Mouse (Mus musculus) forebrain, embryonic 14.5 days (tissue): ENCODE results near the gene Dolk. TPM values are rescaled to one million over a fixed set of nuclear protein-coding genes. Genes with fewer than 3 reads are reported as not detected.

Experiments
- ATAC-seq: fragments of 200-750 bp; cut with Nextera tagmentation; 2 replicates; pipeline ENCODE4 v1.8.0; 2017; ENCODE audit warnings: mild to moderate bottlenecking, moderate library complexity
- DNase-seq: peaks from one replicate; pipeline ENCODE4 v3.0.0-alpha.2; 2015; ENCODE audit warnings: low spot score
- H3K27ac ChIP-seq: fragments of 300-500 bp; sonication (generic); 2 replicates; pipeline ENCODE4 v1.5.1; 2014; ENCODE audit warnings: low read depth, mild to moderate bottlenecking, control low read depth, low read length, moderate library complexity
- H3K27me3 ChIP-seq: fragments of 300-500 bp; sonication (generic); replicated peaks from 2 replicates; pipeline ENCODE4 v1.6.1; 2014; ENCODE audit warnings: low read length, control low read depth, mixed read lengths; ENCODE audit not compliant: control insufficient read depth, insufficient read depth
- H3K36me3 ChIP-seq: fragments of 300-500 bp; sonication (generic); 2 replicates; pipeline ENCODE4 v1.6.1; 2014; ENCODE audit warnings: low read length, control low read depth; ENCODE audit not compliant: control insufficient read depth, insufficient read depth
- H3K4me1 ChIP-seq: fragments of 300-500 bp; sonication (generic); 2 replicates; pipeline ENCODE4 v1.6.1; 2014; ENCODE audit warnings: antibody characterized with exemption, low read length, control low read depth; ENCODE audit not compliant: control insufficient read depth, insufficient read depth
- H3K4me2 ChIP-seq: fragments of 300-500 bp; sonication (generic); 2 replicates; pipeline ENCODE4 v1.6.1; 2014; ENCODE audit warnings: mild to moderate bottlenecking, control low read depth, low read length
- H3K4me3 ChIP-seq: fragments of 300-500 bp; sonication (generic); 2 replicates; pipeline ENCODE4 v1.5.1; 2014; ENCODE audit warnings: low read depth, low read length, control low read depth
- H3K9ac ChIP-seq: fragments of 300-500 bp; sonication (generic); 2 replicates; pipeline ENCODE4 v1.6.1; 2014; ENCODE audit warnings: mild to moderate bottlenecking, low read length, control low read depth, moderate library complexity
- H3K9me3 ChIP-seq: fragments of 300-500 bp; sonication (generic); replicated peaks from 2 replicates; pipeline ENCODE4 v1.6.1; 2016; ENCODE audit warnings: low read length, control low read depth, mixed read lengths; ENCODE audit not compliant: control insufficient read depth
- WGBS: fragments of 180-500 bp; shearing (Covaris S2); extraction: QIAGEN DNeasy Blood & Tissue Kit; methylation state at CpG from one replicate; pipeline ENCODE4 v1.1.7; 2014; 5-methylcytosine and 5-hydroxymethylcytosine counted together
- polyA plus RNA-seq: library from polyadenylated mRNA; unstranded; fragments of >200 nt; fragmentation: Nextera tagmentation; extraction: Ambion mirVana; gene quantifications from 2 replicates; pipeline ENCODE4 v1.2.1, GENCODE M21; 2014

Dolk gene
- polyA plus RNA-seq, 1 experiment from 2014 or later = 30.2 TPM

GRCm38 (mm10) chr2:30257699-30258460 lies 28.3 kb downstream of the Dolk start:
- 89% methylated on average over 7 of the region's 7 CpGs for WGBS
- peaks cover 3% of the 10 kb centered on the region; the same call in 1 of the 2 replicates for H3K4me1 ChIP-seq
- H3K4me3 ChIP-seq = no peak overlapping the region
- no peak overlapping the region for H3K9ac ChIP-seq
- H3K27me3 ChIP-seq = no peaks in the 10 kb centered on the region
- DNase-seq (no peak), ATAC-seq (no peak)
- H3K4me2 ChIP-seq = no peak overlapping the region
- peaks cover 94% of the 10 kb centered on the region for H3K36me3 ChIP-seq
- no peak overlapping the region for H3K27ac ChIP-seq
- H3K9me3 ChIP-seq = no peaks in the 10 kb centered on the region

GRCm38 (mm10) chr2:30256616-30257350 lies 29.4 kb downstream of the Dolk start:
- WGBS = 96% methylated on average over 30 of the region's 30 CpGs
- Histone ChIP-seq H3K27ac (no peak overlapping the region), H3K4me1 (no peaks in the 10 kb centered on the region), H3K27me3 (no peaks in the 10 kb centered on the region), H3K4me2 (no peak overlapping the region), H3K9ac (no peak overlapping the region), H3K9me3 (no peaks in the 10 kb centered on the region), H3K36me3 (peaks cover 88% of the 10 kb centered on the region), H3K4me3 (no peak overlapping the region)
- no peak for ATAC-seq
- DNase-seq = no peak

GRCm38 (mm10) chr2:30255631-30256395 lies 30.3 kb downstream of the Dolk start:
- 97% methylated on average over 42 of the region's 42 CpGs for WGBS
- H3K36me3 ChIP-seq = peaks cover 84% of the 10 kb centered on the region

GRCm38 (mm10) chr2:30253809-30254208 lies 32.3 kb downstream of the Dolk start:
- Histone ChIP-seq H3K27me3 (no peaks in the 10 kb centered on the region), H3K4me2 (no peak overlapping the region), H3K4me1 (no peaks in the 10 kb centered on the region), H3K27ac (no peak overlapping the region), H3K36me3 (peaks cover 84% of the 10 kb centered on the region), H3K9ac (no peak overlapping the region), H3K9me3 (no peaks in the 10 kb centered on the region), H3K4me3 (no peak overlapping the region)
- ATAC-seq (no peak), DNase-seq (no peak)
- 86% methylated on average over 5 of the region's 5 CpGs for WGBS

More at GRCm38 (mm10) chr2:30255631-30256395, 30.3 kb downstream of the Dolk start:
- Histone ChIP-seq H3K4me1 (no peaks in the 10 kb centered on the region), H3K9ac (no peak overlapping the region), H3K27ac (no peak overlapping the region), H3K4me2 (no peak overlapping the region), H3K27me3 (no peaks in the 10 kb centered on the region), H3K4me3 (no peak overlapping the region), H3K9me3 (no peaks in the 10 kb centered on the region)
- DNase-seq (no peak), ATAC-seq (no peak)

- no peak overlapping the region for H3K4me3 ChIP-seq
- H3K27ac ChIP-seq = no peak overlapping the region
- no peak for ATAC-seq
- 83% methylated on average over 3 of the region's 3 CpGs for WGBS
- no peaks in the 10 kb centered on the region for H3K9me3 ChIP-seq
- H3K36me3 ChIP-seq = peaks cover 83% of the 10 kb centered on the region
- H3K4me1 ChIP-seq = no peaks in the 10 kb centered on the region
- no peak overlapping the region for H3K9ac ChIP-seq
- H3K27me3 ChIP-seq = no peaks in the 10 kb centered on the region
- no peak for DNase-seq
- no peak overlapping the region for H3K4me2 ChIP-seq
Observed at GRCm38 (mm10) chr2:30252521-30252920, 33.6 kb downstream of the Dolk start.

- DNase-seq = no peak
- Histone ChIP-seq H3K27me3 (no peaks in the 10 kb centered on the region), H3K4me2 (no peak overlapping the region), H3K36me3 (peaks cover 73% of the 10 kb centered on the region), H3K27ac (no peak overlapping the region), H3K4me1 (no peaks in the 10 kb centered on the region), H3K4me3 (no peak overlapping the region), H3K9ac (no peak overlapping the region), H3K9me3 (no peaks in the 10 kb centered on the region)
- 85% methylated on average over 5 of the region's 5 CpGs for WGBS
- ATAC-seq = no peak
Observed at GRCm38 (mm10) chr2:30251417-30252104, 34.6 kb downstream of the Dolk start.

- DNase-seq = no peak
- Histone ChIP-seq H3K4me2 (no peak overlapping the region), H3K36me3 (peaks cover 69% of the 10 kb centered on the region), H3K4me1 (no peaks in the 10 kb centered on the region), H3K27me3 (no peaks in the 10 kb centered on the region), H3K4me3 (no peak overlapping the region), H3K9me3 (no peaks in the 10 kb centered on the region), H3K27ac (no peak overlapping the region), H3K9ac (no peak overlapping the region)
- WGBS = 89% methylated on average over 10 of the region's 10 CpGs
- ATAC-seq = no peak
Observed at GRCm38 (mm10) chr2:30250166-30251128, 35.7 kb downstream of the Dolk start.

GRCm38 (mm10) chr2:30249182-30249581 lies 37.0 kb downstream of the Dolk start:
- H3K36me3 ChIP-seq = peaks cover 67% of the 10 kb centered on the region
- no peaks in the 10 kb centered on the region for H3K9me3 ChIP-seq
- H3K4me1 ChIP-seq = no peaks in the 10 kb centered on the region
- ATAC-seq (no peak), DNase-seq (no peak)
- no peak overlapping the region for H3K9ac ChIP-seq
- no peak overlapping the region for H3K4me3 ChIP-seq
- no peaks in the 10 kb centered on the region for H3K27me3 ChIP-seq
- 92% methylated on average over 3 of the region's 3 CpGs for WGBS
- no peak overlapping the region for H3K4me2 ChIP-seq
- H3K27ac ChIP-seq = no peak overlapping the region
